Mouse (Mus musculus) stomach, postnatal 0 days (tissue): ENCODE data around the gene Rnf126. TPM values are rescaled to one million over a fixed set of nuclear protein-coding genes. Genes with fewer than 3 reads are reported as not detected.

ENCODE experiments used
- ATAC-seq: fragments of 200-750 bp; cut with Nextera tagmentation; 2 replicates; pipeline ENCODE4 v1.8.0; 2017; ENCODE audit not compliant: low FRiP score, low TSS enrichment
- DNase-seq: peaks from one replicate; pipeline ENCODE4 v3.0.0-alpha.2; 2016; ENCODE audit warnings: low spot score
- H3K27ac ChIP-seq: fragments of 300-500 bp; sonication (generic); replicated peaks from 2 replicates; pipeline ENCODE4 v1.5.1; 2014; ENCODE audit warnings: mild to moderate bottlenecking, control low read depth
- H3K27me3 ChIP-seq: fragments of 300-500 bp; sonication (generic); 2 replicates; pipeline ENCODE4 v1.6.1; 2014; ENCODE audit warnings: low read length; ENCODE audit not compliant: control insufficient read depth, insufficient read depth
- H3K36me3 ChIP-seq: fragments of 300-500 bp; sonication (generic); 2 replicates; pipeline ENCODE4 v1.6.1; 2014; ENCODE audit warnings: low read length, mixed read lengths; ENCODE audit not compliant: control insufficient read depth, insufficient read depth
- H3K4me1 ChIP-seq: fragments of 300-500 bp; sonication (generic); replicated peaks from 2 replicates; pipeline ENCODE4 v1.6.1; 2014; ENCODE audit warnings: antibody characterized with exemption; ENCODE audit not compliant: control insufficient read depth, insufficient read depth
- H3K4me2 ChIP-seq: fragments of 300-500 bp; sonication (generic); replicated peaks from 2 replicates; pipeline ENCODE4 v1.6.1; 2014; ENCODE audit warnings: low read depth, mild to moderate bottlenecking, control low read depth, moderate library complexity
- H3K4me3 ChIP-seq: fragments of 300-500 bp; sonication (generic); 2 replicates; pipeline ENCODE4 v1.5.1; 2014; ENCODE audit warnings: low read depth, low read length, control low read depth
- H3K9ac ChIP-seq: fragments of 300-500 bp; sonication (generic); 2 replicates; pipeline ENCODE4 v1.6.1; 2014; ENCODE audit warnings: mild to moderate bottlenecking, low read length, control low read depth, mixed read lengths
- H3K9me3 ChIP-seq: fragments of 300-500 bp; sonication (generic); 2 replicates; pipeline ENCODE4 v1.6.1; 2016; ENCODE audit warnings: low read length; ENCODE audit not compliant: control insufficient read depth
- CTCF ChIP-seq: IDR thresholded peaks from 2 replicates; pipeline ENCODE4 v1.5.1; 2016; ENCODE audit warnings: antibody characterized with exemption, low read depth, mild to moderate bottlenecking, moderate library complexity
- EP300 ChIP-seq: optimal IDR thresholded peaks from 2 replicates; pipeline ENCODE3; 2016; ENCODE audit warnings: antibody characterized with exemption
- WGBS: fragments of 180-500 bp; shearing (Covaris S2); extraction: QIAGEN DNeasy Blood & Tissue Kit; methylation state at CpG from one replicate; pipeline ENCODE4 v1.1.7; 2014; 5-methylcytosine and 5-hydroxymethylcytosine counted together
- polyA plus RNA-seq: library from polyadenylated mRNA; unstranded; fragments of >200 nt; fragmentation: Nextera tagmentation; extraction: Ambion mirVana; gene quantifications from 2 replicates; pipeline ENCODE4 v1.2.1, GENCODE M21; 2015

Gene Rnf126
- polyA plus RNA-seq, 1 experiment from 2014 or later = 60.0 TPM

- H3K27me3 ChIP-seq = no peaks in the 10 kb centered on the region
- DNase-seq (peak; percentile 79), ATAC-seq (no peak)
- no peaks in the 10 kb centered on the region for H3K9me3 ChIP-seq
- H3K36me3 ChIP-seq = no peaks in the 10 kb centered on the region
- H3K27ac ChIP-seq = no peak overlapping the region
- no peak overlapping the region for H3K4me3 ChIP-seq
- H3K4me1 ChIP-seq = no peaks in the 10 kb centered on the region
- H3K4me2 ChIP-seq = no peak overlapping the region
- WGBS = 32% methylated on average over 7 of the region's 7 CpGs
- H3K9ac ChIP-seq = no peak overlapping the region
- peak; percentile 92 for TF ChIP-seq CTCF
- no peak for TF ChIP-seq EP300
Observed at GRCm38 (mm10) chr10:79788386-79789158, 21.8 kb upstream of the Rnf126 start.

- Histone ChIP-seq H3K27ac (no peak overlapping the region), H3K4me1 (no peaks in the 10 kb centered on the region; the same call in 1 of the 2 replicates), H3K9ac (no peak overlapping the region), H3K36me3 (no peaks in the 10 kb centered on the region), H3K4me3 (no peak overlapping the region), H3K27me3 (no peaks in the 10 kb centered on the region), H3K4me2 (no peak overlapping the region), H3K9me3 (no peaks in the 10 kb centered on the region)
- DNase-seq (no peak), ATAC-seq (no peak)
- TF ChIP-seq EP300 (no peak), CTCF (peak; percentile 68)
- WGBS = 53% methylated on average over 27 of the region's 27 CpGs
Observed at GRCm38 (mm10) chr10:79783920-79784800, 17.4 kb upstream of the Rnf126 start.

- no peaks in the 10 kb centered on the region for H3K27me3 ChIP-seq
- no peak overlapping the region for H3K9ac ChIP-seq
- no peak for ATAC-seq
- TF ChIP-seq CTCF (peak; percentile 63), EP300 (no peak)
- H3K4me2 ChIP-seq = no peak overlapping the region
- H3K36me3 ChIP-seq = no peaks in the 10 kb centered on the region
- DNase-seq = no peak
- no peaks in the 10 kb centered on the region for H3K9me3 ChIP-seq
- no peak overlapping the region for H3K4me3 ChIP-seq
- peaks cover 2% of the 10 kb centered on the region; the same call in 1 of the 2 replicates for H3K4me1 ChIP-seq
- no peak overlapping the region for H3K27ac ChIP-seq
- 64% methylated on average over 7 of the region's 7 CpGs for WGBS
Observed at GRCm38 (mm10) chr10:79783050-79783449, 16.3 kb upstream of the Rnf126 start.

- no peak overlapping the region for H3K27ac ChIP-seq
- H3K36me3 ChIP-seq = no peaks in the 10 kb centered on the region
- DNase-seq = no peak
- 73% methylated on average over 5 of the region's 5 CpGs for WGBS
- no peak overlapping the region for H3K4me3 ChIP-seq
- TF ChIP-seq EP300 (no peak), CTCF (peak; percentile 18; the same call in 1 of the 2 replicates)
- no peak overlapping the region for H3K4me2 ChIP-seq
- no peaks in the 10 kb centered on the region for H3K27me3 ChIP-seq
- no peak for ATAC-seq
- no peaks in the 10 kb centered on the region for H3K9me3 ChIP-seq
- peaks cover 2% of the 10 kb centered on the region; the same call in 1 of the 2 replicates for H3K4me1 ChIP-seq
- H3K9ac ChIP-seq = no peak overlapping the region
Observed at GRCm38 (mm10) chr10:79781956-79782355, 15.2 kb upstream of the Rnf126 start.

- no peak; the same call in 1 of the 2 replicates for ATAC-seq
- TF ChIP-seq EP300 (no peak), CTCF (no peak)
- no peaks in the 10 kb centered on the region for H3K36me3 ChIP-seq
- H3K27me3 ChIP-seq = no peaks in the 10 kb centered on the region
- H3K27ac ChIP-seq = peak overlapping the region; percentile 37
- WGBS = 29% methylated on average over 21 of the region's 21 CpGs
- H3K9ac ChIP-seq = peak overlapping the region; percentile 31; the same call in 1 of the 2 replicates
- no peak for DNase-seq
- peak overlapping the region; percentile 41 for H3K4me3 ChIP-seq
- H3K4me2 ChIP-seq = peak overlapping the region; percentile 62
- peaks cover 2% of the 10 kb centered on the region; the same call in 1 of the 2 replicates for H3K4me1 ChIP-seq
- H3K9me3 ChIP-seq = no peaks in the 10 kb centered on the region
Observed at GRCm38 (mm10) chr10:79781139-79781538, 14.4 kb upstream of the Rnf126 start.
